Mouse (Mus musculus): Measurements from ENCODE around the gene Gpank1.

DNA sequence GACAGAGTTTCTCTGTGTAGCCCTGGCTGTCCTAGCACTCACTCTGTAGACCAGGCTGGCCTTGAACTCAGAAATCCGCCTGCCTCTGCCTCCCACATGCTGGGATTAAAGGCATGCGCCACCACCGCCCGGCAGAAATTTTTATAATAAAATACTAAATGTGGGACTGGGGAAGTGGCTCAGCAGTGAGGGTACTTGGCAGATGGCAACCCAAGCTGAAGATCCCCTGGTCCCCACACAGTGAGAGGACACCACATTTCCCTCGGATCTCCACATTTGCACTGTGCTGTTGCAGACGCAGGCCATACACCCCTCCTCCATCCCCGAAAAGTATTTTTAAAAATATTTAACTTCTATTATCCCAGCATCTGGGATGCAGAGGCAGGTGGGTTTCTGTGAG is 12.3 kb downstream of the Gpank1 start:
- TF ChIP-seq CTCF (IDR thresholded peaks at IDR 0.05; ENCODE audit: extremely low read depth, insufficient read length, insufficient replicate concordance, low read depth, low read length) (no peak), POLR2A (IDR thresholded peaks at IDR 0.05; ENCODE audit: low read depth, low read length) (no peak)
